Mouse (Mus musculus) layer of hippocampus, postnatal 36 days (tissue): ENCODE measurements around the gene Fkbp15. TPM values are rescaled to one million over a fixed set of nuclear protein-coding genes. Genes with fewer than 3 reads are reported as not detected.

ENCODE experiments used
- DNase-seq, 2 experiments: peaks; one replicate each; pipeline ENCODE4 v3.0.0; 2022
- total RNA-seq, 2 experiments: library from RNA; stranded (reverse); gene quantifications; 2 replicates each; pipeline ENCODE4 v1.2.3; 2021

Gene Fkbp15
- total RNA-seq, 2 experiments from 2014 or later = 36.9 to 41.0 TPM

DNA sequence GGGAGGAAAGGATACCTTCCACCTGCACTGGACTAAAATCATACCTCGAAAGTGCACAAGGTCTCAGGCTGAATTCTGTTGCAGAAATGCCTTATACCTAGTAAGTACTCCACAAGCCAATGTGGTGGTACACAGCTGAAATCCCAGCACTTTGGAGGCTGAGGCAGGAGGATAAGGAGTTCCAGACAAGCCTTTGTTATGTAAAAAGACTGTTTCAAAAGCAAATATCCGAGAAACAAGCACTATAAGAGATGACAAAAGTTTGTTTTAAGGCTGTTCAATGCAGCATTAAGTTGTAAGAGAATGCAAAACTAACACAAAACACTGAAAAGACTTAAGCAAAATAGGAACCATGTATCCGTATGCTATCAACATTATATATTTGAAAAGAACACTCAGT, 45.8 kb downstream of the Fkbp15 start:
- no peak for DNase-seq

DNA sequence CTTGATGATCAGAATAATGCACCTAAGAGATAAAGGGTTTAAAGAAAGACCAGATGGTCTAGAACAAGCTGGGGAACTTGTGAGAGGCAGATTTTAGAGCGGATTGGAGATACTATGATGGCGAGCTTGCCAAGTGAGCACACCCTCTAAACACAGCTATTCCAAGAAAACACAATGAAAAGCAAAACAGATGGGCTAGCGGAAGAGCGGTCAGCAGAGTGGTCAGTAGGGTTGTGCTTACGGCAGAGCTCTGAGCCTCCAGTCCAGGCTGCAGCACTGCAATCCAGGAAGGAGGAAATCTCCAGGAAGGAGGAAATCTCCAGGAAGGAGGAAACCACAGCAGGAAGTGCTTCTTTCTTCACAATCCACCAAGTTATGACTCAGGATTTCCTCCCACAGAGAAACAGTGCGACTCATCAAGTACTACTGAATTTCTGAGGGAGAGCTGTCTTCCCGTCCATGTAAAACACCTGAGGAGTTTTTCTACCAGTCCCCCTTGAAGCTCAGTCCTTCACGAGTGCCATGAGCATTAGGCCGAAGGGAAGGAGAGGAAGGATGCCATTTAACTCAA, 46.6 kb downstream of the Fkbp15 start:
- no peak for DNase-seq

DNA sequence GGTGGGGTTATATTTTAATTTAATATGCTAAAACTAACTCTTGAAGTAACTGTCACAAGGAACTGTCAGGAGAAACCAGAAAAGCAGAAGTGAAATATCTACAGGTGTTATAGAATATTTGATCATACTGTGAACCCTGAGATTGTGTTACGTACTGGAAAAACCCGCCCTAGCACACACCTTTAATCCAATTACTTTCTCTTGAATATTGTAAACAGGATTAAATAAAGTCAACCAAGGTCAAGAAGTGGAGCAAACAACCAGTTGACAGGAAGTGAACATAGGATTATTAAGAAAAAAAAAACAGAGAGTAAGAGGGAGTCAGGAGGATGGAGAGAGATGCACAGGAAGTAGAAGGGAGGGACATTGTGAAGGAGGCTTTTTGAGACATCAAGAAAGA, 47.5 kb downstream of the Fkbp15 start:
- DNase-seq = no peak

DNA sequence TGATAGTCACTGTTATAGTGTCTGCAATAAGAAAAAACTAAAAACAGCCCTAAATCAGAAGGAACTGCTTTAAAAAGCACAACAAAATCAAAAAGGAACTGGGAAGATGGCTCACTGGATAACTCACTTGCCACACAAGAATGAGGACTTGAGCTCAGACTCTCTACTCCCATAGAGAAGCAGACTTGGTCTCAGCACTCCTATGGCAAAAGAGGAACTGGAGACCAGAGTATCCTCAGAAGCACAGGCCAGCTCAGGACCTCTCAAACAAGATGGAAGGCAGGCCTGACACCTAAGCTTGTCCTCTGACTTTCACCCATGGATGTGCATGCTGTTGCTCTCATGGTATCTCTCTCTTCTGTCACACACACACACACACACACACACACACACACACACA, 51.9 kb downstream of the Fkbp15 start:
- no peak for DNase-seq

DNA sequence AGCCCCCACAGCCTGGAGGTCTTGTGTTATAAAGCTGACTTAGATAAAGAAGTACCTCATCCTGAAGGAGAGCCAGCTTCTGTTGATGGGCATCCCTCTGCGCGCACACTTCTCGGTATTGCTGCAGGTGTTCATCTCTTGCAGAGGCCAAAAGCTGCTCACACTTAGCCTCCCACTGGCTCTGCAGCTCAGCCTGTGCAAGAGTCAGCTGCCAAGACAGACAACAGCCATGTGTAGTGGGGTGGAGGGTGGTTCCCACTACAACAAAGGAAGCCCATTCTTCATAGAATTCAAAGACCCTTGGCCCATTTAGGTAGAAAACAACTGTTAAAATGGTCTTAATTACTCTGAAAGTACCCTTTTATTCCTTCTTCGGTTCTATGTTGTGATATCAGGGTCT, 53.5 kb downstream of the Fkbp15 start:
- DNase-seq = no peak

DNA sequence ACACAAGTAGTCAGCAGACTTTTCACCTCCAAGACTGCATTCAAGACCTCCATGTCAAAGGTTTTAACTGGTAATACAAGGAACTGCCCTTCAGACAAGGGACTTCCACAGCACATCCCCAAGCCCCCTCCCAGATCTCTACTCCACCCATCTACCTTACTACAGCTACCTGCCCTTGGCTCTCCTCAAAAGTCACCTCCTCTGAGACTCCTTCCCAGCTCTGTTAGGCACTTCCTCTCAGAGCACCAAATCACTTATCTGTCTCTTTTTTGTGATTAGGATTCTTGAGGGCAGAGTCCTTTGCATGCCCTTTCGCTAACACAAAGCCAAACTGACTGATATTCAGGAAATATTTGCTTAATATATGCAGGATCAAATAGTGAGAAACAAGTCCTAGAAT, 54.0 kb downstream of the Fkbp15 start:
- DNase-seq = no peak

DNA sequence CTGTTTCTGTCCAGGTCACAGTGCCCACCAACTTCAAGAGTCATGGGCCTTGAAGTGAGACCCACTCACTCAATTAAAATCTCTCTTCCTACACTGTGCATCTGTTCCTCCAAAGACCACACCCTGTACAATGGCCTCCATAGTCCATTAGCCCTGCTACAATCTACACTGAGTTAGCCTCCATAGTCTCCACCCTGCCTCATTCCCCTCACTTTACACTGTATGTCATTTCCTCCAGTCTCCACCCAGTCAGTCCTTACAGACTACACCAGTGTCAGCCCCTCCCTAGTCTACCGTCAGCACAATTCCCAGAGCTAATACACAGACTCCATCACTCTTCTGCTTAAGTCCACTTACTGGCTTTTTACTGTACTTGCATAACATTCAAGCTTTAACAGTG, 57.1 kb downstream of the Fkbp15 start:
- DNase-seq = no peak

DNA sequence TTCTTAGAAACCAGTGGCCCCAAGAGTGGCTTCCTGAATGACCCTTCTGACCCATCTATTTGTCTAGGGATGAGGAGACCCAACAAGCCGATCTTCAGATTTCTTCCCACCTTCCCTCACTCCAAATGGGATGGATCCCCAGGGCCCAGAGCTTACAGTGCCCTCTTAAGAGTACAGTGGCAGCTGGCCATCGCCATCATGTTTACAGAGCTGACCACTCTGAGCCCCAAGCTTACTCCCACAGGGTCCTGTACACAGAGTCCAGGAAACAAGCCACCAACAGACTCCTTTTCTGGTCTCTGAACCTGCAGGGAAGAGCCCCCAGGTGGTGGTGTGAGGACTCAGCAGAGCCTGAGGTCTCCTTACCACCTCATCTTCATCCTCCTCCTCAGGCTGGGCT, 57.6 kb downstream of the Fkbp15 start:
- no peak for DNase-seq

DNA sequence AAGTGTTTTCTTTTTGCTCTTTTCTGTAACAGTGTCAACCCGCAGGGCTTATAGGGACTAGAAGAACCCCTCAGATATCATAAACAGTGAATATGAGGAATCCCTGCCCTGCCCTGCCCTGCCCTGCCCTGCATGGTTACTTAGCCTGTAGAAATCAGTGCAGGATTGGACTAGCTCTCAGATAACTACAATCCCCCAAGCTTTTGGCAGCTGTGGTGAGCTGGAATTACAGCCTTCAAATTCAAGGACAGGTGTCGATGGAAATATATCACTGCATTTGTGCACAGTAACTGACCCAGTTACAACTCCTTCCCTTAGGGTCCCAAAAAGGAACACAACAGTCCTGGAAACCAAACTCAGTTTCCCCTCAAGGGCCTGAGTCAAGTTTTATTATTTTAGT, 60.3 kb downstream of the Fkbp15 start:
- no peak for DNase-seq

DNA sequence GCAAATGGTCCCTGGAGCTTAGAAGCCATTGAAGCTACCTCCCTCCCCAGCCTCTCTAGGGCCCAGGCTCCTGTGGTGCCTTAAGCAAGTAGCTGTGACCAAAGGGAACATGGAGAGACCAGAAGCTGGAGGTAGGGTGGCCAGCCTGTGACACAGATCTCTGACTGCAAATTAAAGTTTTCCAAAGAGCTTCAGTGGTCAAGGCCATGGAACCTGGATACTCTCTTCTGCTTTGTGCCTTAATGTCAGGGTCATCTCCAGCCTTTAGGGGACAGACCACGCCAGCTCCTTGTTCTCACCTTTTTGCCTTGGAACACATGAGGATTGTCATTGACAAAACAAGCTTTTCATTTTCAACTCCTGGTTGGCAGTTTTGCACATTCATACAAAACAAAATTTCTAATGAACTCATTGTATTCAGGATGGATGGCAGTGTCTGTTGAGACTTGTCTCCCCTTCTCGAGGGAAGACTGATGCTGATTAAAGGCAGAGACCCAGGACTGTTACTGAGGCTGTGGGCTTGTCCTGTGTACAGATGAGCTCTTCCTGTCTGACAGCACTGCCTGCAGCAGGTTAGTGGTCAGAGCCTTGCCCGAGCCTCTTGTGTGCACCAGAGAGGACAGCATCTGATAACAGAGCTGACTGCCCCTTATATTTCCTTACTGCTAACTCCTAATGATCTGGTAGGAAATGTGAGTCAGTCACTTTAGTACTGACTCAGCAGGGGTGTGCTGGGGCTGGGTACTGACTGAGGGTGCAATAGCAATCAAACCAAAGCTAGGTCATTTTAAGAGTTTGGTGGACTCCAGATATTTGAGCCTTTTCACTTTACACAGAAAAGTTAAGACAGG, 62.8 kb downstream of the Fkbp15 start:
- no peak for DNase-seq

DNA sequence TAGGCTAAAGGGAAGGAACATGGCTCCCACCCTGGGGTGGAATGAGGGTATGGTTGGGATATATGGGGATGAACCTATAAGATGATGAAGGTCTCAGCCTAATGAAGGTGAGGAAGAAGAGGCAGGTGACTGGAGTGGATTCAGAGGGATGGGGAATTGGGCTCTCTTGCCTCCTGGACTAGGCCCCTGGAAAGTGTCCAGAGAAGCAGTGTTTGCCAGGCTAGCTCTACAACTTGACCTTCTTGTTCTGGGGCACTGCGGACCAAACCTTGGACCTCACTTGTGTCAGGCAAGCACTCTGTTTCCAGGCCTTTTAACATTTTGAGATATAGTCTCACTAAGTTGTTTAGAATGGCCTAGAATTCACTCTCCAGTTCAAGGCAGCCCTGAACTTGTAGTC, 65.6 kb downstream of the Fkbp15 start:
- no peak for DNase-seq

DNA sequence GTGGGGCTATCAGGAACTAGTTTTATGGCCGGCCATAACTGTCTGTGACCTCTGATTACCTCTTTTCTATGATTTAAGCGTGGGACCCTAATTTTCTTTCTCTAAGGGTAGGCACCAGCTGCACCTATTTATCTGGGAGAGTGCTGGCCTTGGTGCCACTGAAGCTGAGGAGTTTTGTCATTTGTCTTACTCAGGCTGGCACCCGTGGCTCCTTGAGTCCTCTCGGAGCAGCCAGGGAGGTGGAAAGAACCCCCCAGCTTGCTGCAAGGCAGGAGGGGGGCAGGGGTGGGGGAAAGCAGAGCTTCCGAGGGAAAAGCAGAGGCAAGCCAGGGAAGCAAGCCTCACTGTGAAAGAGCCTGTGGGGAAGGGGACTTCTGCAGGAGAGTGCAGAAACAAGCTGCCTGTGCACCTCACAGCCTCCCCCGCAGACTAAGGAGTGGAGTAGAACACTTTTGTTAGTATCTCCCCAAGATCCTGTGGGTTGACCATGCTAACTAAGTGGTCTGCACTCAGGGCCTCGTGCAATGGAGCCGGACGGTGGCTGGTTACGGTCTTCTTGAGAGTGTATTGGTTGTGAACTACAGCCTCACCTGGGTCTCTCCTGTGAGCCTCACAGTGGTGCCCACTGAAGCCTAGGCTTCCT, 67.0 kb downstream of the Fkbp15 start:
- DNase-seq = no peak

DNA sequence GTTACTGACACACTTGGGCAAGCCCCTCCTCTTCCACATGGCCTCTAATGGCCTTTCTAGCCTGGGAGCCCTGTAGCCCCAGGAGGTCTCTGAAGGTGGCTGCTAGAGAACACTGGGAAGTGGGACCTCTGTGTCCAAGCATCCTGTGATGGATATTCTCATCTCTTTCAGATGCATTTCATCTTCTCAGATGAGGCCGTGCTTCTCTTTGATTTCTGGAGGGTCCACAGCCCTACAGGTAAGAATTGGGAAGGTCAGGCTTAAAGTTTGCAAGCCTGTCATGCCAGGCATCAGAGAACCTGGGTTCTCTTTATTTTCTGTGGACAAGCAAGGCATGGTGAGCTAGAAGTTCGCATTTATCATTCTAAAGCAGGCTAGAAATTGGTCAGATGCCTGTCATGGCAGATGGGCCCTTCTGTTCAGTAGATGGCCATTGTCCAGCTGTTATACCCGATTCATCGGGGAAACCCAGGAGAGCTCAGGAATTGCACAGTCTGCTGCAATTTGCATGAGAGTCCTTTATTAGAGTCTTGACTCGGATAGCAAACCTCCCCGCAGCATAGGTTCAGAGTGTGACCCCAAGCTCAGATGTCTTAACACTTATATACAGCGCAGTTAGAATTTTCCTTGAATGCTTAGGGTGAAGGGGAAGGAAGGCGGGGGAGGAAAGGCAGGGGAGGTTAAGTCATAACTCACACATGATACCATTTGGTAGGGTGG, 67.7 kb downstream of the Fkbp15 start:
- no peak for DNase-seq

DNA sequence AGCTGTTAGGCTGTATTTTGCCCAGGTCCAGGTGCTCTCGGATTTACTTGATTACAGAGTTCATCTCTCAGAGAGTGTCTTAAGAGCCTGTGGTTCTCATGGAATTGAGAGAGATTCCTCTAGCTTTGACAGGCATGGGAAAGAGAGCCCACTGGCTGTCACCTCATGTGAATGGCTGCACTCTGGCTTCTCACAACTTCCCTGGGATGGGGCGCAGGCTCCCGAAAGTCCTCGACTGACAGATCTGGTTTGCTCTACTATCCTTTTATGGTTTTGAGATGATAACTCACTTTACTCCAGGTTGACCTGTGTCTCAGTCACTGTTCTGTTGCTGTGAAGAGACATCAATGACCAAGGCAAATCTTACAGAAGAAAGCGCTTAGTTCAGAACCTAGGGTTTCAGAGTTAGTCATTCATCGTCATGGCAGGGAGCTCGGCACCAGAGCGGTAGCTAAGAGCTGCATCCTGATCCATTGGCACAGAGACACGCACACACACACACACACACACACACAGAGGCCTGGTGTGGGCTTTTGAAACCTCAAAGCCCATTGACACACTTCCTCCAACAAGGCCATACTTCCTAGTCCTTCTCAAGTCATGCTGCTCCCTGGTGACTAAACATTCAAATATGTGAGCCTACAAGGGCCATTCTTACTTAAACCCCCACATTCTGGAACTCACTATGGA, 69.4 kb downstream of the Fkbp15 start:
- DNase-seq = no peak

DNA sequence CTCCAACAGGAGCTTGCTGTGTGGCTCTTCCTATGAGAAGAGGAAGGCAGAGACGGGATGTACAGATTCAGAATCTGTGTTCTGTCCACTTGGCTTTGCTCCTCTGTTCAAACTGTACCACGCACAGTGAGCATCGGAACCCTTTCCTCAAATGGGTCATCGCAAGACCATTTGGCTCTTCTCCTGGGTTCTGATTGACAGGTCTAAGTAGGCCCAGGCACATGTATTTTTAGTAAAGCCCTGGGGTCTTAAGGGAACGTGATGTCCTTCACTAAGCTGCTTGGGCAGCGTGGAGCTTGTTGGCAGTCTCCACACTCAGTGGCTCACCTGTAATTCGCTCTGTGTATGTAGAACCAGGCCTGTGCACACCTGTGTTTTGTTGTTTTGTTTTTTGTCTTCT, 71.1 kb downstream of the Fkbp15 start:
- no peak for DNase-seq

DNA sequence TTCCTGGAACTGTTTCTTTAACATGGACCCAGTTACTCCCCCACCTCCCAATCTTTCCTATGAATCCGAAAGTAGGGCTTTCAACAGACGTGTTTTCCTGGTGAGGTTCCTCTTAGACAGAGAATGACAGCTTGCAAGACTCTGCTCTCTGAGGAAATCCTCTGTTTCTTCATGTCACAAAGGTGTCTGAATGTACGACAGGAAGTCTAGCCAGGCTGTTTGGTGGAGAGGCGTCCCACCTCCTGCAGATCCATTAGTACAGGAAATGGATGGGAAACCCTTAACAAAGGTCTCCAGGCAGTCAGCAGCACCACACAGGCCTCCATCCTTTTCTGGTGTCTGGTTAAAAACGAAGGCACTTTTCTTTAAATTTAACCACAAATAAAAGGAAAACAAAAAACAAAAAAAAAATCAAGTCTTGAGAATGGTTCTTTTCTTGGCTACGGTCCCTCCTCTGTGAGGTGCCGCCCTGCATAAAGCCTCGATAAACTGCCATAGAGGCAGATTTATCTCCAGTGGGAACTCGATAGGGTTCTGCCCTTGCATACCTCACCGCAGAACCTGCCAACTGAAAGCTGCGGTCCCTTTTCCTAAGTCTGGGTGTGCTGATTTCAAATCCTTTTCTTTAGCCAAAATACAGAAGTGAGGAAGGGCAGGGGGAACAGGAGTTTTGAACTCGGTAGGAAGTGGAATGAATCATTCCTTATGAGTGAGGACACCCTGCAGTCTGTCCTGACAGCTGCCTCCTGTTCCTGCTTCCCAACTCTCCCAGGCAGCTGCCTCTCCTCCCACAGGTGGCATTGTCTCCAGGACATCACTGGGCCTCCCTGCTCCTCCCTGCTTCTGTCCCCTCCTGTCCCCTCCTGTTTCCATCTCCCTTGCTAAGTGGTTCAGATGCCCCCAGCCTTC, 73.1 kb downstream of the Fkbp15 start:
- no peak for DNase-seq

DNA sequence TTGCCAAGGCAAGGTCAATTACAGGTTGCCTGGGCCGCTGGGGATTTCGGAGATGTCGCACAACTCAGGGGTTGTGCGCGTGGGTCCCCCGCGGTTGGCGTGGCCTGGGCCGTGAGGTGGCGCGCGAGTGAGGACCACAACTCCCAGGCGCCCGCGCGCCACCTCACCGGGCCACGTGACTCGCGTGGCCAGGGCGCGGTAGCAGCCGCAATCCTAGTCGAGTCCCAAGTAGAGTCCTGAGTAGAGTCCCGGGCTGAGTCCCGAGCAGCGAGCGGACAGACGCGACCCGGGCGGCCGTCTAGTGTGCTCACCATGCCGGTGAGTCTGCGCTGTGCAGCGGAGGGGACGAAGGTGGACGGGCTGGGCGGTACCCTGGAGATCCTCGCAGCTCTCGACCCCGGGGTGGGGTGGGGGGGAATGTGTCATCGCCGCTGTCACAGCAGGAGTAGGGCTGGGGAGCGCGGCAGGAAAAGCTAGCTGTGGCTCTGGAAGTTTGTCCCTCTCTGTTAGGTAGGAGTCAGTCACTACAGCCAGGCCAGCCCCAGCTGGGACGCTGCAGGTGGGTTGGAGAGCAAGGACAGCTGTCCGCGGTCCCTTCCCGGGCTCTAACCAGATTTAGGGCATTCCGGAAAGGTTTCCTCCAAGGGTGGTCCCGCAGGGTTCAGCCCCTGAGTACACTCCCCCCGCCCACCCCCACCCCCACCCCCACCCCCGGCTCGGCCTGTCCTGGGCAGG, 73.9 kb downstream of the Fkbp15 start:
- peak; percentile 71 to 81 for DNase-seq

DNA sequence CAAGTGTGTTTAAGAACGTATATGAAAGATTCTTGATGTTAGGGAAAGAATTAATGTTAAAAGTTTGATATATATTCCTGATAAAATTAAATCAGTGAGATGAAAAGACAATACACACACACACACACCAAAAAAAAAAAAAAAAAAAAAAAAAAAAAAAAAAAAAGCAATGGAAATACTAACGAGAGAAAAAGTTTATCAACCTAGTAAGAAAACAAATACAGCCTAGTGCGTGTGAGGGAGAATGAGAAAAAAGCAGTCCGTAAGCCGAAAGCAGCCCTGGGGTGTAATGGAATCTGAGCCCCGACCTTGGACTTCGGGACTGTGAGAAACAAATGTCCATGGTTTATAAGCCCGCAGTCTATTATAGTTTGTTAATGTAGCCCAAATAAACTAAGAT, 74.8 kb downstream of the Fkbp15 start:
- DNase-seq = no peak

DNA sequence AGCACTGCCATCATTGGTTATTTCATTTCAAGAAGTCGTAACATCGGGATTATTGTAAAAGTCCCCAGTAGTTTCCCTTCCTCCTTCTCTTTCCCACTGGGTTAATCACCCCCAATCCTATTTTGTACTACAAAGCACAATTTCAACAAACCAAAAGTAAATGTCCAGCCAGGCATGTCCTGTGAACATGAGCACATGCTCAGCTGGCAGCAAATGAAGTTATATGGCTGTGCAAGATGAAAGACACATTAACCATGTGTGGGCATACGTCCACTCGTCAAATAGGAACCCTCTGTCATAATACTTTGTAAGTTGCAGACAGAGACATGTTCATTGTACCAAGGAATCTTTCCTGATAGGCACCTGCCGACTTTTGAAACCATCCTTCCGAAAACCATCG, 77.4 kb downstream of the Fkbp15 start:
- no peak for DNase-seq

DNA sequence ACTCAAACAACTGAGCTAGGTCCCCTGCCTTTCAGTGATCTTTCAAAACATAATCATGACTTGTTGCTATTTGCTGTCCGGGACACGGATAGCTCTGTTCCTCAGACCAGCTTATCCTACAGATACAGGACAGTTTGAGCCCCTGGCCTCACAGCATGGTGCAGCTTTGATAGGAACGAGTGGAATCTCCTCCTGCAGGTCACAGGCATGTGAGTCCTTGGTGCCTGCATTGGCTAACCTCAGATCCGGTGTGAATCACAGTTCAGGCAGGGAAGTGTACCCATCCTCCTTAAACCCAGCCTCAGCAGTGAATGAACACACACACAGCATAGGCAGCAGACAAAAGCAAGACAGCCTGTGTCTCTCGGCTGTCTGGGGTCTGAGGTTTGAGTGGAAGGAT, 79.0 kb downstream of the Fkbp15 start:
- no peak for DNase-seq

DNA sequence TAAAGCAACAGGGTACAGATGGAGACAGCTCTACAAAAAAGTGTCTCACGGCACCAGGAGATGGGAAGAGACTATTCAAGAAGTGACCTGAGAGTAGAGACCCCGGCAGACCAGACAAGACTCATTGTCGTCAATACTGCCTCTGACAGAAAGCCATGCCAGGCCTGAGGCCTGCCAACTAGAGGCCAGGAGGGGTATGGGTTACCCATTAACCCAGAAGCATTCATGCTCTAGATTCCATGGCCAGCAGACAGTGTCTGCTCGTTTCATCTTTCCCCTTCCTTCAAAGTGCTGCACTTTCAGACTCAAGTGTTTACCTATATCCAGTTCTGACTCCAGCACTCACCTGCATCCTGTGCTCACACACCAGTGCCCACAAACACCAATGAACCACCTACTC, 82.3 kb downstream of the Fkbp15 start:
- no peak for DNase-seq
